ENCODE assay signal across 9 mouse cellular contexts in the genomic region with DNA sequence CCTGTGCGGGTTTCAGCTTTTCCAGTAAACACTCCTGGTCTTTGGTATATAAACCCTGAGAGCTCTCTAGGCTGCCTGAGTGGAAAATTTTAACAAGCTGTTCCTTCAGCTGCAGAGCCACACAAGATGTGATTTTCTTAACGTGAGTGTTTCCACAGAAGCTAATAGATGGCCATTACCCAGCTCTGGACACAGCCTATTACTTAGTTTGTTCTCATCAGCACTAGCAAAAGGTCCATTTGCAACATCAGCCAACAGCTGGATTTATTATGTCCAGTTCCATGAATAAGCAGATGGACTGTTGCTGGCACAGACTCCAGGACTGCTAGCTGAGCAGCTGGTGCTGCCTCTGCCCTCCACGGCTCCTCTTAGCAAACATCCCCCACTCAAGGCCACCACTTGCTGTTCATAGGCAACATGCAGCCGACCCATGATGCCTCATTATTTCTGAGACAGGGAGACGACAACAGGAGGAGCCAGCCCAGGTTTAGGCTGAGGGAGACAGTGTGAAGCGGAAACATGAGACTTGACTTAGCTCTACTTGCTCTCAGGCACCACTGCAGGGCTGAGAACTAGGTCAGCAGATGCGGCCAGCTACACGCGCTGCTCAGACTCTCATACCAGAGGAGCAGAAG. TPM values are rescaled to one million over a fixed set of nuclear protein-coding genes. Genes with fewer than 3 reads are reported as not detected.
DNase-seq lines count a peak whose midpoint lies in the region; ATAC-seq and TF ChIP-seq lines count a peak whose summit lies in the region.
"Had no signal": no experiment of that assay in that cellular context is flagged by ENCODE, and none has a peak within 500 bp of the region (broad histone marks: within the 10 kb centered on the region; RNA-seq: fewer than 3 reads in every experiment).

No protein-coding gene starts in this region.

- peaks cover 38% of the 10 kb centered on the region for H3K4me1 ChIP-seq in neural tube, embryonic 13.5 days (replicated peaks)
- H3K4me1 ChIP-seq in limb, embryonic 13.5 days, result peaks cover 37% of the 10 kb centered on the region
- peaks cover 5% of the 10 kb centered on the region for H3K4me1 ChIP-seq in testis, adult 2 months (ENCODE audit: control insufficient read depth, insufficient read depth, low read length)

- no peak overlapping the region for H3K4me3 ChIP-seq in neural tube, embryonic 13.5 days
- H3K4me3 ChIP-seq in limb, embryonic 13.5 days, result no peak overlapping the region
- no peak overlapping the region for H3K4me3 ChIP-seq in testis, adult 2 months (ENCODE audit: control insufficient read depth, low read depth, low read length)

- H3K9ac ChIP-seq in neural tube, embryonic 13.5 days, result no peak overlapping the region
- H3K9ac ChIP-seq in limb, embryonic 13.5 days, result 0 out of 2 replicates have a peak overlapping the region, but pooled peaks have one; percentile 9

- peak; percentile 4 for DNase-seq in embryo, embryonic 9.5 days (ENCODE audit: extremely low spot score)
- DNase-seq in embryo, embryonic 10.5 days (ENCODE audit: low spot score), result no peak
- no peak for DNase-seq in neural tube, embryonic 10.5 days (ENCODE audit: extremely low spot score, low spot score)
- no peak for DNase-seq in spleen, adult 12 weeks (ENCODE audit: low spot score)
- no peak for DNase-seq in B cell, adult 2 months

- TF ChIP-seq CTCF in testis, adult 2 months (IDR thresholded peaks at IDR 0.05; ENCODE audit: control insufficient read depth, insufficient read depth, insufficient replicate concordance, low read depth, low read length), result no peak

- no peak overlapping the region for H3K4me2 ChIP-seq in neural tube, embryonic 13.5 days
- H3K4me2 ChIP-seq in limb, embryonic 13.5 days (replicated peaks), result no peak overlapping the region; the same call in 1 of the 2 replicates

- no peak for ATAC-seq in neural tube, embryonic 13.5 days (ENCODE audit: low read depth)
- peak; percentile 71 for ATAC-seq in limb, embryonic 13.5 days (ENCODE audit: low FRiP score, low read depth)

- no peak for TF ChIP-seq POLR2A in testis, adult 2 months (IDR thresholded peaks at IDR 0.05; ENCODE audit: control insufficient read depth, low read depth, low read length)

- no peaks in the 10 kb centered on the region for H3K36me3 ChIP-seq in neural tube, embryonic 13.5 days
- no peaks in the 10 kb centered on the region for H3K36me3 ChIP-seq in limb, embryonic 13.5 days
- H3K36me3 ChIP-seq in testis, adult 2 months (ENCODE audit: control insufficient read depth, insufficient read depth, low read length), result no peaks in the 10 kb centered on the region

- 0 out of 2 replicates have a peak overlapping the region, but pooled peaks have one; percentile 20 for H3K27ac ChIP-seq in neural tube, embryonic 13.5 days (replicated peaks)
- H3K27ac ChIP-seq in limb, embryonic 13.5 days, result peak overlapping the region; percentile 70
- peak overlapping the region; percentile 63 for H3K27ac ChIP-seq in testis, adult 2 months (ENCODE audit: control insufficient read depth, insufficient read depth, low read depth, low read length)

- no peaks in the 10 kb centered on the region for H3K27me3 ChIP-seq in neural tube, embryonic 13.5 days
- H3K27me3 ChIP-seq in limb, embryonic 13.5 days, result no peaks in the 10 kb centered on the region
- H3K27me3 ChIP-seq in testis, adult 2 months (ENCODE audit: control insufficient read depth, insufficient read depth, low read length), result no peaks in the 10 kb centered on the region

- whole genome bisulfite sequencing in neural tube, embryonic 13.5 days, result 63% methylated on average over 9 of the region's 9 CpGs
- WGBS in limb, embryonic 13.5 days, result 29% methylated on average over 9 of the region's 9 CpGs

- no peaks in the 10 kb centered on the region for H3K9me3 ChIP-seq in neural tube, embryonic 13.5 days
- H3K9me3 ChIP-seq in limb, embryonic 13.5 days, result no peaks in the 10 kb centered on the region

RNA-seq across cellular contexts. Expression of gene Diexf, which starts 43.1 kb away (rescaled TPM):
- polyA plus RNA-seq in neural tube, embryonic 13.5 days (2015; fragmentation: Nextera tagmentation; extraction: Ambion mirVana), result 6.4 and 8.9 TPM in 2 replicates
- polyA plus RNA-seq in limb, embryonic 13.5 days (2015; fragmentation: Nextera tagmentation; extraction: Ambion mirVana), result 9.4 and 10.4 TPM in 2 replicates
- 9.2 and 9.5 TPM in 2 replicates for polyA plus RNA-seq in testis, adult 2 months (2012; rRNA removed)

RNA-seq across cellular contexts. Expression of gene Syt14, which starts 51.4 kb away (rescaled TPM):
- polyA plus RNA-seq in neural tube, embryonic 13.5 days (2015; fragmentation: Nextera tagmentation; extraction: Ambion mirVana), result 5.6 and 6.5 TPM in 2 replicates
- 3.2 and 3.6 TPM in 2 replicates for polyA plus RNA-seq in limb, embryonic 13.5 days (2015; fragmentation: Nextera tagmentation; extraction: Ambion mirVana)
- polyA plus RNA-seq in testis, adult 2 months (2012; rRNA removed), result 0.60 and 0.86 TPM in 2 replicates
- polyA plus RNA-seq: C2C12 had no signal

Comparison
In these comparisons a context has a peak if more than half of its experiments do, and no peak if none do; other contexts are left out.
1. H3K27ac ChIP-seq: peak in every context shown above with its lines; median percentile 70 in limb, embryonic 13.5 days; 63 in testis, adult 2 months; 20 in neural tube, embryonic 13.5 days.